Mouse (Mus musculus): ENCODE results near the gene Lin7a.

Gene Lin7a

GRCm38 (mm10) chr10:107271321-107272130 is at the start of gene Lin7a:
Gene Lin7a, plus strand, starts transcription at chr10:107271686.
- peak; percentile 8 for DNase-seq (ENCODE audit: low spot score)

GRCm38 (mm10) chr10:107221726-107222125 is 49.8 kb upstream of the Lin7a start:
- no peak for DNase-seq (ENCODE audit: low spot score)

GRCm38 (mm10) chr10:107222406-107223185 is 48.9 kb upstream of the Lin7a start:
- no peak for DNase-seq (ENCODE audit: low spot score)

- DNase-seq (ENCODE audit: low spot score), result no peak
Observed at GRCm38 (mm10) chr10:107223186-107223440, 48.4 kb upstream of the Lin7a start.

GRCm38 (mm10) chr10:107223821-107224220 is 47.7 kb upstream of the Lin7a start:
- DNase-seq (ENCODE audit: low spot score), result no peak

GRCm38 (mm10) chr10:107224596-107225330 is 46.7 kb upstream of the Lin7a start:
- no peak for DNase-seq (ENCODE audit: low spot score)

GRCm38 (mm10) chr10:107225331-107225835 is 46.1 kb upstream of the Lin7a start:
- DNase-seq (ENCODE audit: low spot score), result no peak

GRCm38 (mm10) chr10:107225871-107226270 is 45.6 kb upstream of the Lin7a start:
- no peak for DNase-seq (ENCODE audit: low spot score)

- no peak for DNase-seq (ENCODE audit: low spot score)
Observed at GRCm38 (mm10) chr10:107227901-107228300, 43.6 kb upstream of the Lin7a start.

GRCm38 (mm10) chr10:107228776-107229175 is 42.7 kb upstream of the Lin7a start:
- DNase-seq (ENCODE audit: low spot score), result no peak

GRCm38 (mm10) chr10:107229416-107229815 is 42.1 kb upstream of the Lin7a start:
- DNase-seq (ENCODE audit: low spot score), result no peak

GRCm38 (mm10) chr10:107230081-107230850 is 41.2 kb upstream of the Lin7a start:
- no peak for DNase-seq (ENCODE audit: low spot score)

GRCm38 (mm10) chr10:107230851-107231130 is 40.7 kb upstream of the Lin7a start:
- DNase-seq (ENCODE audit: low spot score), result no peak

- no peak for DNase-seq (ENCODE audit: low spot score)
Observed at GRCm38 (mm10) chr10:107231421-107232010, 40.0 kb upstream of the Lin7a start.

GRCm38 (mm10) chr10:107232491-107233110 is 38.9 kb upstream of the Lin7a start:
- no peak for DNase-seq (ENCODE audit: low spot score)

GRCm38 (mm10) chr10:107233221-107233620 is 38.3 kb upstream of the Lin7a start:
- DNase-seq (ENCODE audit: low spot score), result no peak

- no peak for DNase-seq (ENCODE audit: low spot score)
Observed at GRCm38 (mm10) chr10:107233825-107234224, 37.7 kb upstream of the Lin7a start.

GRCm38 (mm10) chr10:107234421-107235400 is 36.8 kb upstream of the Lin7a start:
- no peak for DNase-seq (ENCODE audit: low spot score)

- DNase-seq (ENCODE audit: low spot score), result no peak
Observed at GRCm38 (mm10) chr10:107235496-107235895, 36.0 kb upstream of the Lin7a start.

- no peak for DNase-seq (ENCODE audit: low spot score)
Observed at GRCm38 (mm10) chr10:107236211-107236610, 35.3 kb upstream of the Lin7a start.
